Mouse (Mus musculus) E14TG2a.4 (cell line): Measurements from ENCODE around the gene Tbc1d16.
"Not testable (repeated sequence)": the region's sequence is repeated elsewhere in the genome, so short reads cannot be mapped to it uniquely, and the experiment has no call there.

ENCODE experiments used
- CTCF ChIP-seq: conservative IDR thresholded peaks from 2 replicates; pipeline ENCODE4 v1.5.1; 2014; ENCODE audit warnings: low read length
- NANOG ChIP-seq: IDR thresholded peaks from 2 replicates; pipeline ENCODE4 v1.6.1; 2014; ENCODE audit warnings: borderline replicate concordance, low read length, mixed read lengths
- POU5F1 ChIP-seq: IDR thresholded peaks from 2 replicates; pipeline ENCODE4 v1.6.1; 2014; ENCODE audit warnings: low read length, borderline replicate concordance

DNA sequence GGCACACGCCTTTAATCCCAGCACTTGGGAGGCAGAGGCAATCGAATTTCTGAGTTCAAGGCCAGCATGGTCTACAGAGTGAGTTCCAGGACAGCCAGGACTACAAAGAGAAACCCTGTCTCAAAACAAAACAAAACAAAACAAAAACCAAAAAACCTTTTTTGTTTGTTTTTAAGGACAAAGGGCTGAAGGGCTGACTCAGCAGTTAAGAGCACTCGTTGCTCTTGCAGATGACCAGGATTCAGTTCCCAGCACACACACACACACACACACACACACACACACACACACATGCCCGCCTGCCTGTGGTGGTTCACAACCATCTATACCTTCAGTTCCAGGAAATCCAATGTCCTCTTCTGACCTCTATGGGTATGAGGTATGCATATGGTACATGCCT is 127.9 kb downstream of the Tbc1d16 start:
- TF ChIP-seq CTCF, POU5F1, NANOG: not testable (repeated sequence)
